Mouse (Mus musculus) small intestine, adult 2 months (tissue): ENCODE results near the gene Usp40. TPM values are rescaled to one million over a fixed set of nuclear protein-coding genes. Genes with fewer than 3 reads are reported as not detected.

Experiments used
- H3K27ac ChIP-seq: fragments of 200-500 bp; 2 replicates; pipeline ENCODE4 v1.5.1; 2012; ENCODE audit warnings: low read depth, low read length, control low read depth, inconsistent platforms; ENCODE audit not compliant: insufficient read depth
- H3K27me3 ChIP-seq: fragments of 200-500 bp; 2 replicates; pipeline ENCODE4 v1.6.1; 2012; ENCODE audit warnings: mild to moderate bottlenecking, moderate library complexity, low read length, inconsistent platforms; ENCODE audit not compliant: control insufficient read depth, insufficient read depth
- H3K36me3 ChIP-seq: fragments of 200-500 bp; 2 replicates; pipeline ENCODE4 v1.6.1; 2012; ENCODE audit warnings: mild to moderate bottlenecking, low read length, control low read depth, inconsistent platforms; ENCODE audit not compliant: control insufficient read depth, insufficient read depth
- H3K4me1 ChIP-seq: fragments of 200-500 bp; 2 replicates; pipeline ENCODE4 v1.6.1; 2012; ENCODE audit warnings: low read length, inconsistent platforms, mixed read lengths; ENCODE audit not compliant: control insufficient read depth, insufficient read depth, insufficient read length
- H3K4me3 ChIP-seq: fragments of 200-500 bp; 2 replicates; pipeline ENCODE4 v1.5.1; 2012; ENCODE audit warnings: low read depth, mild to moderate bottlenecking, control low read depth, inconsistent platforms, low read length, moderate library complexity
- CTCF ChIP-seq: fragments of 200-500 bp; IDR thresholded peaks from 2 replicates; pipeline ENCODE4 v1.5.1; 2012; ENCODE audit warnings: low read depth, mild to moderate bottlenecking, control low read depth, inconsistent platforms, low read length, moderate library complexity, mixed read lengths; ENCODE audit not compliant: insufficient replicate concordance, insufficient read length; ENCODE audit errors: extremely low read depth
- POLR2A ChIP-seq: fragments of 200-500 bp; IDR thresholded peaks from 2 replicates; pipeline ENCODE4 v1.6.1; 2012; ENCODE audit warnings: low read depth, mild to moderate bottlenecking, control low read depth, inconsistent platforms, low read length, moderate library complexity
- WGBS: fragments of 180-500 bp; shearing (Covaris S2); methylation state at CpG from one replicate; pipeline ENCODE4 v1.1.7; 2018; 5-methylcytosine and 5-hydroxymethylcytosine counted together
- polyA plus RNA-seq: library from polyadenylated mRNA; depleted of rRNA; stranded (reverse); fragments of >200 nt; gene quantifications from 2 replicates; pipeline ENCODE4 v1.2.3, GENCODE M21; 2012

Gene Usp40
- polyA plus RNA-seq, 1 experiment, result 7.2 TPM

DNA sequence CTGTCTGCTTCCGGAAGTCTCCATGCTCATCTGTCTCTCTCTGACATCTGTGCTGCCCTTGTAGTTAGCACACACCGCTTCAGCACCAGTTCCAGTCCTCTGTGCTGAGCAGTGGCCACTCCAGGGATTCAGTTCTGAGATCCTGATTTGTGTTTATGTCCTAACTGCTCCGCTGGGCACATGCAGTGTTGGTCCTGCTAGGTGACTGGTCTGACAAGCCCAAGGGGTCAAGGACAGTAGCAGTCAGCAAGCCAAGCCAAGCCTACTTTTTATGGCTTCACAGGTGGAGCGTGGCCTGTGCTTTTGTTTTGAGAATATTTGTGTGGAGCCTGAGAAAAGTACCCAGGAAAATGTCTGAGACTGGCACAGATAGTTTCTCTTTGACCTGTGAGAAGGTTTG lies 83.5 kb downstream of the Usp40 start:
- no peaks in the 10 kb centered on the region for H3K4me1 ChIP-seq
- H3K27me3 ChIP-seq, result no peaks in the 10 kb centered on the region
- H3K4me3 ChIP-seq, result no peak overlapping the region
- TF ChIP-seq POLR2A (no peak), CTCF (no peak)
- no peak overlapping the region for H3K27ac ChIP-seq
- 69% methylated on average over 4 of the region's 4 CpGs for WGBS
- peaks cover 87% of the 10 kb centered on the region for H3K36me3 ChIP-seq

- Histone ChIP-seq H3K36me3 (peaks cover 89% of the 10 kb centered on the region), H3K4me1 (no peaks in the 10 kb centered on the region), H3K27me3 (no peaks in the 10 kb centered on the region), H3K4me3 (no peak overlapping the region), H3K27ac (no peak overlapping the region)
- WGBS, result 48% methylated on average over 1 of the region's 1 CpGs
- no peak for TF ChIP-seq POLR2A
- TF ChIP-seq CTCF, result no peak
Observed at GRCm38 (mm10) chr1:87922666-87923065, 85.7 kb downstream of the Usp40 start.

- 44% methylated on average over 3 of the region's 3 CpGs for WGBS
- TF ChIP-seq CTCF (no peak), POLR2A (no peak)
- Histone ChIP-seq H3K36me3 (peaks cover 87% of the 10 kb centered on the region), H3K4me3 (no peak overlapping the region), H3K27me3 (no peaks in the 10 kb centered on the region), H3K27ac (no peak overlapping the region), H3K4me1 (no peaks in the 10 kb centered on the region)
Observed at GRCm38 (mm10) chr1:87920056-87920614, 88.2 kb downstream of the Usp40 start.

DNA sequence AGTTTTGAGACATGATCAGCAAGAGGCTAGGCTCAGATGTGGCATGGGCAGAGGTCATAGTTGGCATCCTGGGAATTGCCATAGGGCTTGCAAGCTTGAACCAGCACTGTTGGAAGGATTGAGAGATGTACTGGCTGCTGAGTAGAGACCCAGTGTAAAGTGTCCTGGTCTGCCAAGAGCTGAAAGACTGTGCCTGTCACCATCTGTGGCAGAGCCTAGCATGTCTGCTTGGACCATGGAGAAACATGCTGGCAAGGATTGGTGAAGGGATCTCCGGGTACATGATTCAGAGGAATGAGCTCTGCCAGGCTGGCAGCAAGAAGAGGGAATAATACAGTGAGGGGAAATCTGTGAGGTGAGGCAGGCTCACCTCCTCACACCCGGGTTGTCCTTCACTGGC lies 90.3 kb downstream of the Usp40 start:
- no peaks in the 10 kb centered on the region; the same call in 1 of the 2 replicates for H3K4me1 ChIP-seq
- H3K36me3 ChIP-seq, result peaks cover 75% of the 10 kb centered on the region
- no peak overlapping the region for H3K4me3 ChIP-seq
- H3K27me3 ChIP-seq, result no peaks in the 10 kb centered on the region
- H3K27ac ChIP-seq, result no peak overlapping the region
- TF ChIP-seq POLR2A (no peak), CTCF (no peak)
- 85% methylated on average over 2 of the region's 2 CpGs for WGBS

DNA sequence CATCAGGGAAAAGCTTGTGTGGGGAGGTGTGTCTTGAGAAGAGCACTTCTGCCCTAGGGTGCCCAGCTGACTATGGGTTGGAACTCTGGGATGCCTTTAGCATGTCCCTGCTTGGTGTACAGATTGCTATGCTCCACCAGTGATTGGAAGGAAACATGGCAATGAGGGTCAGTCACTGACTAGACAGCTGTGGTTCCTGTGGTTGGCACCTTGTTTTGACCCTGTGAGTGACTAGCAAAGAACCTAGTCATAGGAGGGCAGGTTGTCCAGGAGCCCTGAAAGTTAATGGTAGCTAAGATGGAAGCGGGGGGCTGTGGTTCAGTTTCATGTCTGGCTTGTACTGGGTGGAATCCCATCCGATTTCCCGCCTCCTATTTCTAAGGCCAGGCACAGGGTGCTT lies 91.0 kb downstream of the Usp40 start:
- H3K27me3 ChIP-seq, result no peaks in the 10 kb centered on the region
- 97% methylated on average over 3 of the region's 3 CpGs for WGBS
- no peak overlapping the region for H3K27ac ChIP-seq
- H3K4me3 ChIP-seq, result no peak overlapping the region
- H3K4me1 ChIP-seq, result no peaks in the 10 kb centered on the region; the same call in 1 of the 2 replicates
- TF ChIP-seq POLR2A (no peak), CTCF (no peak)
- peaks cover 70% of the 10 kb centered on the region for H3K36me3 ChIP-seq

DNA sequence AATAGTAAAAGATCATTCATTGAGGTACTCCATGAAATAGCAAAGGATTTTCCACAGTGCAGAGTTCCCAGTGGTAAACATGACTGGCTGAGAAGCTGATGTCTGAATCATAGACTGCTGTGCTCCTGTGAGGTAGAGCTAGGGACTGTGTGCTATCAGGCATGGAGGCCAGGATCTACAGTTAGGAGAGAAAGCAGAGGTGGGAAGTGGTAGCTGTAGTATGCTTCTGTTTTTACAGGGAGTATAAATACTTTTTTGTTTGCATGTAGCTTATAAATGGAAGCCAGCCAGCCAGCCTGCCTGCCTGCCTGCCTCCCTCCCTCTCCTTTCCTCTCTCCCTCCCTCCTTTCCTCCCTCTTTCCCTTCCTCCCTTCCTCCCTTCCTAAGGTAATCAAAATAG lies 95.0 kb downstream of the Usp40 start:
- no peak for TF ChIP-seq CTCF
- no peak for TF ChIP-seq POLR2A
- Histone ChIP-seq H3K36me3 (peaks cover 36% of the 10 kb centered on the region), H3K4me3 (no peak overlapping the region), H3K27ac (no peak overlapping the region), H3K27me3 (no peaks in the 10 kb centered on the region), H3K4me1 (peaks cover 9% of the 10 kb centered on the region)

GRCm38 (mm10) chr1:87910428-87910827 lies 97.9 kb downstream of the Usp40 start:
- no peak overlapping the region for H3K4me3 ChIP-seq
- peaks cover 19% of the 10 kb centered on the region for H3K4me1 ChIP-seq
- no peak overlapping the region for H3K27ac ChIP-seq
- H3K27me3 ChIP-seq, result no peaks in the 10 kb centered on the region
- peaks cover 9% of the 10 kb centered on the region for H3K36me3 ChIP-seq
- 34% methylated on average over 1 of the region's 1 CpGs for WGBS
- TF ChIP-seq POLR2A (no peak), CTCF (no peak)
